Mouse (Mus musculus) lung, adult 2 months (tissue): ENCODE measurements at regions not wholly inside any gene's neighbourhood (a gene's known extent, or its start where the extent isn't known, plus 50 kb on each side); places are given as distances from the start of the nearest gene placed in this dataset.

ENCODE experiments used
- CTCF ChIP-seq: fragments of 200-500 bp; IDR thresholded peaks from 2 replicates; pipeline ENCODE4 v1.5.1; 2011; ENCODE audit warnings: mild to moderate bottlenecking, low read length, control low read depth; ENCODE audit not compliant: insufficient read depth
- POLR2A ChIP-seq: fragments of 200-500 bp; IDR thresholded peaks from 2 replicates; pipeline ENCODE4 v1.6.1; 2011; ENCODE audit warnings: low read depth, mild to moderate bottlenecking, control low read depth, low read length, borderline replicate concordance; ENCODE audit errors: extremely low read depth

GRCm38 (mm10) chr5:17292559-17292958 lies 80.4 kb upstream of the Speer4f2 start:
- TF ChIP-seq CTCF (no peak), POLR2A (no peak)
